Mouse (Mus musculus): ENCODE results near the gene Dnah7c.

GRCm38 (mm10) chr1:46725266-46725665 is 299.9 kb downstream of the Dnah7c start:
- TF ChIP-seq CTCF (IDR thresholded peaks at IDR 0.05; ENCODE audit: borderline replicate concordance, extremely low read depth, insufficient read depth, insufficient read length) = no peak
- no peak for TF ChIP-seq POLR2A (IDR thresholded peaks at IDR 0.05; ENCODE audit: borderline replicate concordance, extremely low read depth, insufficient read depth, insufficient read length, poor library complexity, severe bottlenecking)

Data from brain, embryonic 14.5 days (tissue).